Comparison of ENCODE assay signal across 13 mouse cellular contexts in the genomic region with DNA sequence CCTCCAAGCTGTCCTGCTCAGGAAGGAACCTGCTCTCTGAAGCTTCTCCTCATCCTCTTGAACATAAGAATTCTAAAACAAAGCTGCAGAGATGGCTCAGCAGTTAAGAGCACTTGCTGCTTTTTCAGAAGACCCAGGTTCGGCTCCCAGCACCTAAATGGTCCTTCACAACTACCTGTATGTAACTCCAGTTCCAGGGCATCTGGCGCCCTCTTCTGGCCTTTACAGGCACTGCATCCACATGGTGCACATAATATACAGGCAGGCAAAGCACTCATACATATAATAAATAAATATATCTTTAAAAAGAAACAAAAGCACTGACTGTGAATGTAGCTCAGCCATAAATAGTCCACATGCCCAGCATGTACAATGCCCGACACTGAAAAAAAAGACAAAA. TPM values are rescaled to one million over a fixed set of nuclear protein-coding genes. Genes with fewer than 3 reads are reported as not detected.
DNase-seq lines count a peak whose midpoint lies in the region; ATAC-seq and TF ChIP-seq lines count a peak whose summit lies in the region.
"Had no signal": no experiment of that assay in that cellular context is flagged by ENCODE, and none has a peak within 500 bp of the region (broad histone marks: within the 10 kb centered on the region; RNA-seq: fewer than 3 reads in every experiment).

No protein-coding gene starts in this region.

- TF ChIP-seq POLR2A in thymus, adult 2 months (IDR thresholded peaks at IDR 0.05; ENCODE audit: control insufficient read depth, extremely low read depth, insufficient read depth, low read length, poor library complexity): no peak

- H3K4me3 ChIP-seq in midbrain, postnatal 0 days (ENCODE audit: low read depth, low read length): no peak overlapping the region
- H3K4me3 ChIP-seq in midbrain, embryonic 14.5 days (replicated peaks; ENCODE audit: low read depth, low read length): no peak overlapping the region
- H3K4me3 ChIP-seq in thymus, adult 2 months (ENCODE audit: control insufficient read depth, insufficient read depth, low read length): no peak overlapping the region
- H3K4me3 ChIP-seq: erythroblast, embryonic 14.5 days; heart, embryonic 12.5 days; limb, embryonic 15.5 days had no signal

- ATAC-seq in midbrain, postnatal 0 days (ENCODE audit: low FRiP score): no peak
- no peak for ATAC-seq in midbrain, embryonic 14.5 days (ENCODE audit: low FRiP score, low TSS enrichment)

- H3K27ac ChIP-seq in midbrain, postnatal 0 days (ENCODE audit: low read depth, low read length): no peak overlapping the region
- H3K27ac ChIP-seq in midbrain, embryonic 14.5 days (replicated peaks; ENCODE audit: low read depth, low read length): no peak overlapping the region
- H3K27ac ChIP-seq in thymus, adult 2 months (ENCODE audit: control insufficient read depth, insufficient read depth, low read length): no peak overlapping the region
- H3K27ac ChIP-seq: limb, embryonic 15.5 days had no signal

- H3K36me3 ChIP-seq in midbrain, postnatal 0 days (ENCODE audit: insufficient read depth, low read length): no peaks in the 10 kb centered on the region
- H3K36me3 ChIP-seq in midbrain, embryonic 14.5 days (ENCODE audit: control insufficient read depth, insufficient read depth, low read length): no peaks in the 10 kb centered on the region
- H3K36me3 ChIP-seq in thymus, adult 2 months (ENCODE audit: control insufficient read depth, insufficient read depth, low read length): no peaks in the 10 kb centered on the region
- H3K36me3 ChIP-seq: heart, embryonic 12.5 days; limb, embryonic 15.5 days had no signal

- no peaks in the 10 kb centered on the region for H3K27me3 ChIP-seq in midbrain, postnatal 0 days (ENCODE audit: insufficient read depth, low read length)
- no peaks in the 10 kb centered on the region for H3K27me3 ChIP-seq in midbrain, embryonic 14.5 days (ENCODE audit: control insufficient read depth, insufficient read depth, low read length)
- no peaks in the 10 kb centered on the region for H3K27me3 ChIP-seq in thymus, adult 2 months (ENCODE audit: control insufficient read depth, insufficient read depth, low read length)
- H3K27me3 ChIP-seq: heart, embryonic 12.5 days; limb, embryonic 15.5 days had no signal

- peak; percentile 33 for TF ChIP-seq CTCF in midbrain, postnatal 0 days (IDR thresholded peaks at IDR 0.05)
- no peak for TF ChIP-seq CTCF in thymus, adult 2 months (IDR thresholded peaks at IDR 0.05; ENCODE audit: borderline replicate concordance, control insufficient read depth, extremely low read depth, insufficient read depth, low read length, poor library complexity)

- no peak overlapping the region for H3K4me2 ChIP-seq in midbrain, postnatal 0 days (ENCODE audit: low read depth, low read length, poor library complexity, severe bottlenecking)
- no peak overlapping the region for H3K4me2 ChIP-seq in midbrain, embryonic 14.5 days (ENCODE audit: low read length)
- H3K4me2 ChIP-seq: heart, embryonic 12.5 days; limb, embryonic 15.5 days had no signal

- peak; percentile 21 for DNase-seq in heart, postnatal 4 days
- DNase-seq in heart, adult 8-10 months (ENCODE audit: low spot score): no peak
- no peak for DNase-seq in midbrain, postnatal 0 days (ENCODE audit: low spot score)
- DNase-seq in midbrain, embryonic 14.5 days: no peak
- peak; percentile 16 for DNase-seq in WW6 (ENCODE audit: low read depth, low spot score)
- peak; percentile 47 for DNase-seq in testis, postnatal 14 days (ENCODE audit: low spot score)
- no peak for DNase-seq in embryo, embryonic 9.5 days (ENCODE audit: extremely low spot score)
- no peak for DNase-seq in thymus, adult 2 months
- DNase-seq: kidney, adult 8-10 months; layer of hippocampus, adult 9-11 months had no signal

- no peaks in the 10 kb centered on the region for H3K4me1 ChIP-seq in midbrain, postnatal 0 days (ENCODE audit: insufficient read depth, low read length)
- no peaks in the 10 kb centered on the region for H3K4me1 ChIP-seq in midbrain, embryonic 14.5 days (ENCODE audit: control insufficient read depth, insufficient read depth, low read length)
- H3K4me1 ChIP-seq in thymus, adult 2 months (replicated peaks; ENCODE audit: control insufficient read depth, insufficient read depth, low read length): no peaks in the 10 kb centered on the region
- H3K4me1 ChIP-seq: heart, embryonic 12.5 days; limb, embryonic 15.5 days had no signal

- 67% methylated on average over 3 of the region's 3 CpGs for WGBS in midbrain, postnatal 0 days
- WGBS in midbrain, embryonic 14.5 days: 72% methylated on average over 3 of the region's 3 CpGs
- WGBS in thymus, adult 2 months: 73% methylated on average over 3 of the region's 3 CpGs

- no peak overlapping the region for H3K9ac ChIP-seq in midbrain, postnatal 0 days (replicated peaks; ENCODE audit: low read length, poor library complexity, severe bottlenecking)
- H3K9ac ChIP-seq in midbrain, embryonic 14.5 days (replicated peaks; ENCODE audit: low read length): no peak overlapping the region
- H3K9ac ChIP-seq: heart, embryonic 12.5 days; limb, embryonic 15.5 days had no signal

- no peaks in the 10 kb centered on the region for H3K9me3 ChIP-seq in midbrain, postnatal 0 days (ENCODE audit: low read length)
- no peaks in the 10 kb centered on the region for H3K9me3 ChIP-seq in midbrain, embryonic 14.5 days (ENCODE audit: control insufficient read depth, low read length)
- H3K9me3 ChIP-seq: limb, embryonic 15.5 days had no signal

RNA-seq across cellular contexts. Expression of a gene that starts 30.7 kb away (rescaled TPM):
- total RNA-seq in heart, postnatal 4 days (2021): 1 to 10 TPM; 5.2 to 6.7 TPM
- total RNA-seq in heart, adult 8-10 months (2022): 1 to 10 TPM; 2.5 to 3.2 (median 2.6) TPM
- 111 and 114 TPM in 2 replicates for total RNA-seq in midbrain, postnatal 0 days (2014; rRNA removed)
- 74.0 and 81.5 TPM in 2 replicates for polyA plus RNA-seq in midbrain, postnatal 0 days (2015; fragmentation: Nextera tagmentation; extraction: Ambion mirVana)
- 44.1 and 45.2 TPM in 2 replicates for polyA plus RNA-seq in midbrain, embryonic 14.5 days (2014; fragmentation: Nextera tagmentation; extraction: Ambion mirVana)
- 3.6 and 3.8 TPM in 2 replicates for polyA plus RNA-seq in thymus, adult 2 months (2012; rRNA removed)
- polyA plus RNA-seq: erythroblast, embryonic 14.5 days had no signal

RNA-seq across cellular contexts. Expression of a gene that starts 46.6 kb away (rescaled TPM):
- 10 to 100 TPM; 12.4 to 13.1 TPM for total RNA-seq in heart, postnatal 4 days (2021)
- total RNA-seq in heart, adult 8-10 months (2022): 1 to 10 TPM; 2.2 to 3.6 (median 3.1) TPM
- total RNA-seq in midbrain, postnatal 0 days (2014; rRNA removed): 28.6 and 30.4 TPM in 2 replicates
- polyA plus RNA-seq in midbrain, postnatal 0 days (2015; fragmentation: Nextera tagmentation; extraction: Ambion mirVana): 34.8 and 36.5 TPM in 2 replicates
- polyA plus RNA-seq in midbrain, embryonic 14.5 days (2014; fragmentation: Nextera tagmentation; extraction: Ambion mirVana): 47.2 and 50.7 TPM in 2 replicates
- 4.1 and 4.7 TPM in 2 replicates for polyA plus RNA-seq in thymus, adult 2 months (2012; rRNA removed)

Comparison
In these comparisons a context has a peak if more than half of its experiments do, and no peak if none do; other contexts are left out.
1. DNase-seq: peak in heart, postnatal 4 days (single experiment), WW6 (single experiment) and testis, postnatal 14 days (single experiment); none in heart, adult 8-10 months (single experiment), midbrain, postnatal 0 days (single experiment), midbrain, embryonic 14.5 days (single experiment), embryo, embryonic 9.5 days (single experiment) and thymus, adult 2 months (single experiment).
2. RNA of a gene that starts 30.7 kb away (total RNA-seq): 111 to 114 TPM in midbrain, postnatal 0 days; 5.2 to 6.7 TPM in heart, postnatal 4 days and 2.5 to 3.2 TPM in heart, adult 8-10 months; every median in the first group is over 10 times any median in the second.